Mouse (Mus musculus): Measurements from ENCODE around the gene Clcnkb.

DNA sequence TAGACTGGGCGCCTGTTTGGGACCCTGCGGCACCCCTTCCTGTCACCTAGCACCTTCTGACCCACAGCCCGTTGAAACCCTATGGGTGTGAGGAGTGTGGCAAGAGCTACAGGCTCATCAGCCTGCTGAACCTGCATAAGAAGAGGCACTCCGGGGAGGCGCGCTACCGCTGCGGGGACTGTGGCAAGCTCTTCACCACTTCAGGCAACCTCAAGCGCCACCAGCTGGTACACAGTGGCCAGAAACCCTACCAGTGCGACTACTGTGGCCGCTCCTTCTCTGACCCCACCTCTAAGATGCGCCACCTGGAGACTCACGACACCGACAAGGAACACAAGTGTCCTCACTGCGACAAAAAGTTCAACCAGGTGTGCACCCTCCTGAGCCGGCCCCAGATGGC, 48.9 kb upstream of the Clcnkb start:
- TF ChIP-seq E2F4 (IDR thresholded peaks at IDR 0.05; ENCODE audit: insufficient read depth) (no peak), POLR2A (IDR thresholded peaks at IDR 0.05; ENCODE audit: insufficient read length, low read depth) (no peak), CEBPB (IDR thresholded peaks at IDR 0.05; ENCODE audit: insufficient read depth, poor library complexity, severe bottlenecking) (no peak)
